Mouse (Mus musculus) hindbrain, postnatal 0 days (tissue): ENCODE data around the gene Laptm5. TPM values are rescaled to one million over a fixed set of nuclear protein-coding genes. Genes with fewer than 3 reads are reported as not detected.

Experiments
- ATAC-seq: fragments of 200-750 bp; cut with Nextera tagmentation; 2 replicates; pipeline ENCODE4 v1.8.0; 2017; ENCODE audit warnings: mild to moderate bottlenecking, moderate TSS enrichment, moderate library complexity
- DNase-seq: peaks from one replicate; pipeline ENCODE4 v3.0.0-alpha.2; 2015; ENCODE audit warnings: low spot score
- H3K27ac ChIP-seq: fragments of 300-500 bp; sonication (generic); 2 replicates; pipeline ENCODE4 v1.5.1; 2014; ENCODE audit warnings: mild to moderate bottlenecking
- H3K27me3 ChIP-seq: fragments of 300-500 bp; sonication (generic); 2 replicates; pipeline ENCODE4 v1.6.1; 2014; ENCODE audit warnings: low read length, mixed read lengths; ENCODE audit not compliant: insufficient read depth
- H3K36me3 ChIP-seq: fragments of 300-500 bp; sonication (generic); 2 replicates; pipeline ENCODE4 v1.6.1; 2014; ENCODE audit warnings: low read length, mixed read lengths; ENCODE audit not compliant: insufficient read depth
- H3K4me1 ChIP-seq: fragments of 300-500 bp; sonication (generic); 2 replicates; pipeline ENCODE4 v1.6.1; 2014; ENCODE audit warnings: antibody characterized with exemption, low read length, mixed read lengths; ENCODE audit not compliant: insufficient read depth
- H3K4me2 ChIP-seq: fragments of 300-500 bp; sonication (generic); 2 replicates; pipeline ENCODE4 v1.6.1; 2014; ENCODE audit warnings: low read depth, mild to moderate bottlenecking, low read length, moderate library complexity, mixed read lengths
- H3K4me3 ChIP-seq: fragments of 300-500 bp; sonication (generic); 2 replicates; pipeline ENCODE4 v1.5.1; 2014; ENCODE audit warnings: low read length
- H3K9ac ChIP-seq: fragments of 300-500 bp; sonication (generic); replicated peaks from 2 replicates; pipeline ENCODE4 v1.6.1; 2014; ENCODE audit warnings: mild to moderate bottlenecking, low read length, moderate library complexity, mixed read lengths
- H3K9me3 ChIP-seq: fragments of 300-500 bp; sonication (generic); 2 replicates; pipeline ENCODE4 v1.6.1; 2016; ENCODE audit warnings: low read length, mixed read lengths
- CTCF ChIP-seq: IDR thresholded peaks from 2 replicates; pipeline ENCODE4 v1.5.1; 2016; ENCODE audit warnings: antibody characterized with exemption, control low read depth, low read depth
- WGBS: fragments of 180-500 bp; shearing (Covaris S2); extraction: QIAGEN DNeasy Blood & Tissue Kit; methylation state at CpG from one replicate; pipeline ENCODE4 v1.1.7; 2014; 5-methylcytosine and 5-hydroxymethylcytosine counted together
- polyA plus RNA-seq: library from polyadenylated mRNA; unstranded; fragments of >200 nt; fragmentation: Nextera tagmentation; extraction: Ambion mirVana; gene quantifications from 2 replicates; pipeline ENCODE4 v1.2.1, GENCODE M21; 2015
- total RNA-seq: library from RNA; depleted of rRNA; stranded (reverse); fragments of >200 nt; gene quantifications from 2 replicates; pipeline ENCODE4 v1.2.3, GENCODE M21; 2014

Gene Laptm5
- total and polyA plus RNA-seq, 2 experiments from 2014 or later: 42.8 to 43.1 TPM

DNA sequence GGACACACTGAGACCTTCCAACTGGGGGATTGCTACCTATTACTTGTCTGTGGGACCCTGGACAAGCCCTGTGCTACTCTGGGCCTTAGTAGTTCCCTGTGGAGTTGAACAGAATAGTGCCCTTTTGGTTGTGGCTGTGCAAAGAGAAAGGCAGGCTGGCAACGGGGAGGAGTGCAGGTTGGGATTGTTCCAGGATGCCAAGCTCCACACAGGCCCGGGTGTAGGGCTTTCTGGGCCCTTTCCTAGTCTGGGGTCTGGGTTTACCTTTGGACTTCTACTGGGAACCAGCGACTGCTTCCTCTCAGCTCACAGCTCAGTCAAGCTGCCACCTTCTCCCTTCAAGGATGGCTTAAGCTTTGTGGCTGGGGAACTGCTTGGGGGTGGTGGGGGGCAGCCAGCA, 586 bp downstream of the Laptm5 start:
- Histone ChIP-seq H3K4me2 (no peak overlapping the region), H3K27me3 (no peaks in the 10 kb centered on the region), H3K36me3 (no peaks in the 10 kb centered on the region), H3K9me3 (no peaks in the 10 kb centered on the region), H3K27ac (no peak overlapping the region), H3K4me3 (no peak overlapping the region), H3K9ac (no peak overlapping the region), H3K4me1 (no peaks in the 10 kb centered on the region)
- DNase-seq: no peak
- ATAC-seq: no peak
- no peak for TF ChIP-seq CTCF
- 54% methylated on average over 3 of the region's 3 CpGs for WGBS

- Histone ChIP-seq H3K4me1 (no peaks in the 10 kb centered on the region), H3K9me3 (no peaks in the 10 kb centered on the region), H3K9ac (no peak overlapping the region), H3K4me2 (no peak overlapping the region), H3K36me3 (no peaks in the 10 kb centered on the region), H3K27ac (no peak overlapping the region), H3K27me3 (no peaks in the 10 kb centered on the region), H3K4me3 (no peak overlapping the region)
- 92% methylated on average over 4 of the region's 4 CpGs for WGBS
- no peak for ATAC-seq
- TF ChIP-seq CTCF: no peak
- no peak for DNase-seq
Observed at GRCm38 (mm10) chr4:130914011-130914410, 1.1 kb downstream of the Laptm5 start.

- Histone ChIP-seq H3K9me3 (no peaks in the 10 kb centered on the region), H3K4me2 (0 out of 2 replicates have a peak overlapping the region, but pooled peaks have one; percentile 16), H3K36me3 (no peaks in the 10 kb centered on the region), H3K4me1 (peaks cover 2% of the 10 kb centered on the region; the same call in 1 of the 2 replicates), H3K27ac (no peak overlapping the region), H3K9ac (no peak overlapping the region), H3K4me3 (no peak overlapping the region), H3K27me3 (no peaks in the 10 kb centered on the region)
- DNase-seq: no peak
- TF ChIP-seq CTCF: no peak
- 75% methylated on average over 7 of the region's 7 CpGs for WGBS
- no peak for ATAC-seq
Observed at GRCm38 (mm10) chr4:130914527-130914926, 1.6 kb downstream of the Laptm5 start.

- Histone ChIP-seq H3K9me3 (no peaks in the 10 kb centered on the region), H3K36me3 (no peaks in the 10 kb centered on the region), H3K4me2 (0 out of 2 replicates have a peak overlapping the region, but pooled peaks have one; percentile 16), H3K27me3 (no peaks in the 10 kb centered on the region), H3K9ac (no peak overlapping the region), H3K27ac (no peak overlapping the region), H3K4me1 (peaks cover 2% of the 10 kb centered on the region), H3K4me3 (no peak overlapping the region)
- no peak for TF ChIP-seq CTCF
- WGBS: 70% methylated on average over 12 of the region's 12 CpGs
- ATAC-seq (no peak), DNase-seq (no peak)
Observed at GRCm38 (mm10) chr4:130915006-130915667, 2.2 kb downstream of the Laptm5 start.

GRCm38 (mm10) chr4:130915668-130916035, 2.7 kb downstream of the Laptm5 start:
- WGBS: 60% methylated on average over 7 of the region's 7 CpGs
- no peaks in the 10 kb centered on the region for H3K27me3 ChIP-seq
- ATAC-seq: no peak

GRCm38 (mm10) chr4:130916639-130917038, 3.7 kb downstream of the Laptm5 start:
- no peak for TF ChIP-seq CTCF

More at GRCm38 (mm10) chr4:130915668-130916035, 2.7 kb downstream of the Laptm5 start:
- DNase-seq: no peak
- Histone ChIP-seq H3K4me3 (no peak overlapping the region), H3K36me3 (no peaks in the 10 kb centered on the region), H3K4me1 (peaks cover 2% of the 10 kb centered on the region), H3K9me3 (no peaks in the 10 kb centered on the region), H3K9ac (no peak overlapping the region), H3K4me2 (no peak overlapping the region), H3K27ac (no peak overlapping the region)
- no peak for TF ChIP-seq CTCF

DNA sequence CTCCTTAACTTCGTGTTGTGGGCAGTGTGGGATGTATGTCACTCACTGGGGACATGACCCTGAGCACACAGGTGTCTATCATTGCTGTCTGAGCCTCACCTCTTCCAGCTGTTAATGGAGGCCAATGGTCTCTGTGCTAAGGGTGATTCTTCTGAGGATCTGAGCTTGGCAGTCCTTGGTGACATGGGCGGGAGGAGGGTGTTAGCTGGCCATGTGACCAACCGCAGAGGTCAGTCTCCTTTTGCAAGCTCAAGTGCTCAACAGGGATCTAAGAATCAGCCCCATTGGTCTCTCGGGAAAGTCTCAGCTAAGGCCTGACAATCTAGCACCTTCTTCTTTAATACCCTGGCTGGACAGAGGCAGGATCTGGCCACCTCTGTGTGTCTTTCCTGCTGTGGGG, 4.6 kb downstream of the Laptm5 start:
- Histone ChIP-seq H3K4me2 (no peak overlapping the region), H3K4me3 (no peak overlapping the region), H3K36me3 (no peaks in the 10 kb centered on the region), H3K27ac (no peak overlapping the region), H3K9ac (no peak overlapping the region), H3K27me3 (no peaks in the 10 kb centered on the region), H3K9me3 (no peaks in the 10 kb centered on the region), H3K4me1 (peaks cover 2% of the 10 kb centered on the region)
- WGBS: 85% methylated on average over 4 of the region's 4 CpGs
- TF ChIP-seq CTCF: no peak
- ATAC-seq (no peak), DNase-seq (no peak)

More at GRCm38 (mm10) chr4:130916639-130917038, 3.7 kb downstream of the Laptm5 start:
- H3K9ac ChIP-seq: no peak overlapping the region
- no peaks in the 10 kb centered on the region for H3K9me3 ChIP-seq
- no peaks in the 10 kb centered on the region for H3K27me3 ChIP-seq
- no peak for DNase-seq
- no peak overlapping the region for H3K4me2 ChIP-seq
- H3K4me3 ChIP-seq: no peak overlapping the region
- no peak overlapping the region for H3K27ac ChIP-seq
- H3K4me1 ChIP-seq: peaks cover 2% of the 10 kb centered on the region
- no peak for ATAC-seq
- WGBS: 78% methylated on average over 7 of the region's 7 CpGs
- H3K36me3 ChIP-seq: no peaks in the 10 kb centered on the region
